ENCODE assay signal across 13 mouse cellular contexts in the genomic region with DNA sequence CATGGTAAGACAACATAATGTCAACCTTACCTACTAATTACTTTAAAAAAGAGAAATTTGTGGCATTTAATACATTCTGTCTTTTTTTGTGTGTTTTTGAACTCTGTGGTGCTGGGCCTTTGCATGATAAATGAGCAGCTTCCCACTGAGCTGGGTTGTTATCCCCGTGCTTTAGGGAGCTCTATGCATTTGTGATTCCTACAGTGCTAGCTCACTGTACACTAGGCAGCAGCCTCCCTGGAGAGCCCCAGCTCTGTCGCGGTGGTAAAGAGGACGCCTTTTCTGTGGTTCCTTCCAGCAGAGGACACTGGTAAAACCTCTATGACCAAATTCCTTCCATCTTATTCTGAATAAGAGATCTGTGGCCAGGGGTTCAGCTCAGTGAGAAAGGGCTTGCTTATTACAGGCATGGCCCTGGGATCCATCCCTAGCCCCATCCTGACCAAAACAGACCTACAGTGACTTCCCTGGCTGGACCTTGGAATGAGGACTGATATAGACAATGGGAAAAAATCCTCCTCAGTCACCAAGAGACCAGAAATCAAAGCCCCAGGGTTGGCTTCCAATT. TPM values are rescaled to one million over a fixed set of nuclear protein-coding genes. Genes with fewer than 3 reads are reported as not detected.
A peak's percentile ranks its signal among the peaks of the same experiment; 100 is the strongest.
DNase-seq lines count a peak whose midpoint lies in the region; ATAC-seq and TF ChIP-seq lines count a peak whose summit lies in the region.
"Had no signal": no experiment of that assay in that cellular context is flagged by ENCODE, and none has a peak within 500 bp of the region (broad histone marks: within the 10 kb centered on the region; RNA-seq: fewer than 3 reads in every experiment).

No protein-coding gene starts in this region.

- H3K27ac ChIP-seq in lung, embryonic 16.5 days (ENCODE audit: low read length) = peak overlapping the region; percentile 51
- peak overlapping the region; percentile 91 for H3K27ac ChIP-seq in forebrain, embryonic 11.5 days (ENCODE audit: low read depth, low read length)
- H3K27ac ChIP-seq in limb, embryonic 12.5 days = peak overlapping the region; percentile 82
- no peak overlapping the region for H3K27ac ChIP-seq in neural tube, embryonic 14.5 days (ENCODE audit: low read depth, low read length)
- H3K27ac ChIP-seq: heart, adult 2 months had no signal

- no peaks in the 10 kb centered on the region for H3K36me3 ChIP-seq in lung, embryonic 16.5 days (ENCODE audit: control insufficient read depth, insufficient read depth, low read length)
- no peaks in the 10 kb centered on the region for H3K36me3 ChIP-seq in forebrain, embryonic 11.5 days (ENCODE audit: control insufficient read depth, insufficient read depth, low read length)
- H3K36me3 ChIP-seq in limb, embryonic 12.5 days = no peaks in the 10 kb centered on the region
- H3K36me3 ChIP-seq in neural tube, embryonic 14.5 days (ENCODE audit: control insufficient read depth, insufficient read depth, low read length) = no peaks in the 10 kb centered on the region

- intact Hi-C loops in gastrocnemius, postnatal 36 days (cut with DNase I) = no loop called here

- WGBS in lung, embryonic 16.5 days = 26% methylated on average over 4 of the region's 4 CpGs
- WGBS in lung, adult 2 months = 46% methylated on average over 4 of the region's 4 CpGs
- 6% methylated on average over 4 of the region's 4 CpGs for WGBS in forebrain, embryonic 11.5 days
- WGBS in limb, embryonic 12.5 days = 14% methylated on average over 4 of the region's 4 CpGs
- WGBS in neural tube, embryonic 14.5 days = 8% methylated on average over 4 of the region's 4 CpGs

- H3K9ac ChIP-seq in lung, embryonic 16.5 days (ENCODE audit: low read length) = 0 out of 2 replicates have a peak overlapping the region, but pooled peaks have one; percentile 7
- H3K9ac ChIP-seq in forebrain, embryonic 11.5 days (ENCODE audit: low read length) = peak overlapping the region; percentile 41
- H3K9ac ChIP-seq in limb, embryonic 12.5 days (replicated peaks) = no peak overlapping the region
- no peak overlapping the region for H3K9ac ChIP-seq in neural tube, embryonic 14.5 days (replicated peaks; ENCODE audit: low read depth, low read length)

- TF ChIP-seq POLR2A in lung, adult 2 months (IDR thresholded peaks at IDR 0.05; ENCODE audit: borderline replicate concordance, extremely low read depth, low read depth, low read length) = no peak

- peaks cover 12% of the 10 kb centered on the region for H3K4me1 ChIP-seq in lung, embryonic 16.5 days (replicated peaks; ENCODE audit: control insufficient read depth, insufficient read depth, low read length)
- H3K4me1 ChIP-seq in lung, adult 2 months (ENCODE audit: control insufficient read depth, insufficient read depth, low read length) = no peaks in the 10 kb centered on the region
- peaks cover 13% of the 10 kb centered on the region for H3K4me1 ChIP-seq in forebrain, embryonic 11.5 days (replicated peaks; ENCODE audit: control insufficient read depth, insufficient read depth, low read length)
- peaks cover 21% of the 10 kb centered on the region for H3K4me1 ChIP-seq in limb, embryonic 12.5 days (replicated peaks)
- peaks cover 6% of the 10 kb centered on the region; the same call in 1 of the 2 replicates for H3K4me1 ChIP-seq in neural tube, embryonic 14.5 days (ENCODE audit: control insufficient read depth, insufficient read depth, low read length)

- no peaks in the 10 kb centered on the region for H3K9me3 ChIP-seq in lung, embryonic 16.5 days (ENCODE audit: control insufficient read depth, low read length)
- H3K9me3 ChIP-seq in forebrain, embryonic 11.5 days (ENCODE audit: control insufficient read depth, low read length) = no peaks in the 10 kb centered on the region
- no peaks in the 10 kb centered on the region for H3K9me3 ChIP-seq in limb, embryonic 12.5 days
- no peaks in the 10 kb centered on the region for H3K9me3 ChIP-seq in neural tube, embryonic 14.5 days (ENCODE audit: control insufficient read depth, low read length)

- no peak for ATAC-seq in lung, embryonic 16.5 days (ENCODE audit: low read depth)
- ATAC-seq in forebrain, embryonic 11.5 days (replicated peaks; ENCODE audit: low FRiP score) = peak; percentile 47
- no peak for ATAC-seq in limb, embryonic 12.5 days (ENCODE audit: insufficient number of reproducible peaks, insufficient read depth, low FRiP score, low TSS enrichment, low read depth)
- peak; percentile 9; the same call in 1 of the 2 replicates for ATAC-seq in neural tube, embryonic 14.5 days (ENCODE audit: low read depth)

- no peak overlapping the region for H3K4me2 ChIP-seq in lung, embryonic 16.5 days (ENCODE audit: low read depth, low read length)
- H3K4me2 ChIP-seq in forebrain, embryonic 11.5 days (ENCODE audit: low read depth, low read length, severe bottlenecking) = peak overlapping the region; percentile 18; the same call in 1 of the 2 replicates
- H3K4me2 ChIP-seq in limb, embryonic 12.5 days = peak overlapping the region; percentile 9; the same call in 1 of the 2 replicates
- H3K4me2 ChIP-seq in neural tube, embryonic 14.5 days (ENCODE audit: low read depth, low read length) = no peak overlapping the region

- DNase-seq in lung, adult 2 months = no peak
- no peak for DNase-seq in forebrain, embryonic 11.5 days (ENCODE audit: low spot score)
- DNase-seq in thymus, postnatal 0 days (ENCODE audit: low spot score) = no peak
- no peak for DNase-seq in cerebellum, postnatal 25 days
- no peak for DNase-seq in gastrocnemius, postnatal 36 days
- DNase-seq: cerebellum, adult 9-11 months; heart, adult 2 months; lung, postnatal 14 days had no signal

- TF ChIP-seq CTCF in lung, adult 2 months (IDR thresholded peaks at IDR 0.05; ENCODE audit: insufficient read depth, low read length) = no peak

- H3K27me3 ChIP-seq in lung, embryonic 16.5 days (ENCODE audit: control insufficient read depth, insufficient read depth, low read depth, low read length) = no peaks in the 10 kb centered on the region
- H3K27me3 ChIP-seq in forebrain, embryonic 11.5 days (ENCODE audit: control insufficient read depth, insufficient read depth, low read length) = no peaks in the 10 kb centered on the region
- no peaks in the 10 kb centered on the region for H3K27me3 ChIP-seq in limb, embryonic 12.5 days
- H3K27me3 ChIP-seq in neural tube, embryonic 14.5 days (ENCODE audit: control insufficient read depth, insufficient read depth, low read length) = no peaks in the 10 kb centered on the region

- no peak overlapping the region for H3K4me3 ChIP-seq in lung, embryonic 16.5 days (ENCODE audit: low read length)
- H3K4me3 ChIP-seq in lung, adult 2 months (replicated peaks; ENCODE audit: extremely low read depth, low read depth, low read length) = no peak overlapping the region
- no peak overlapping the region for H3K4me3 ChIP-seq in forebrain, embryonic 11.5 days (ENCODE audit: low read depth, low read length)
- H3K4me3 ChIP-seq in limb, embryonic 12.5 days (replicated peaks) = no peak overlapping the region
- H3K4me3 ChIP-seq in neural tube, embryonic 14.5 days (ENCODE audit: low read depth, low read length) = no peak overlapping the region
- H3K4me3 ChIP-seq: heart, adult 2 months had no signal

RNA-seq across cellular contexts. Expression of gene Igfbp2, which starts 18.7 kb away (rescaled TPM):
- 213 and 233 TPM in 2 replicates for polyA plus RNA-seq in lung, embryonic 16.5 days (2015; fragmentation: Nextera tagmentation; extraction: Ambion mirVana)
- polyA plus RNA-seq in lung, adult 2 months (2012; rRNA removed) = 308 and 450 TPM in 2 replicates
- 708 and 809 TPM in 2 replicates for polyA plus RNA-seq in forebrain, embryonic 11.5 days (2014; fragmentation: Nextera tagmentation; extraction: Ambion mirVana)
- polyA plus RNA-seq in limb, embryonic 12.5 days (2016; fragmentation: Nextera tagmentation; extraction: Ambion mirVana) = 319 and 323 TPM in 2 replicates
- 163 and 379 TPM in 2 replicates for polyA plus RNA-seq in neural tube, embryonic 14.5 days (2014; fragmentation: Nextera tagmentation; extraction: Ambion mirVana)
- polyA plus RNA-seq in thymus, postnatal 0 days (2015; fragmentation: Nextera tagmentation; extraction: Ambion mirVana) = 37.3 and 38.8 TPM in 2 replicates
- total RNA-seq in gastrocnemius, postnatal 36 days (2021) = under 1 TPM; 0.38 to 0.64 TPM
- total RNA-seq: MEL; neutrophil, adult 5-6 weeks had no signal

Comparison
In these comparisons a context has a peak if more than half of its experiments do, and no peak if none do; other contexts are left out.
1. ATAC-seq: peak in forebrain, embryonic 11.5 days (single experiment) and neural tube, embryonic 14.5 days (single experiment); none in lung, embryonic 16.5 days (single experiment) and limb, embryonic 12.5 days (single experiment).
2. H3K4me2 ChIP-seq: peak in forebrain, embryonic 11.5 days (single experiment) and limb, embryonic 12.5 days (single experiment); none in lung, embryonic 16.5 days (single experiment) and neural tube, embryonic 14.5 days (single experiment).
3. H3K9ac ChIP-seq: peak in lung, embryonic 16.5 days (single experiment) and forebrain, embryonic 11.5 days (single experiment); none in limb, embryonic 12.5 days (single experiment) and neural tube, embryonic 14.5 days (single experiment).